In the genomic region with DNA sequence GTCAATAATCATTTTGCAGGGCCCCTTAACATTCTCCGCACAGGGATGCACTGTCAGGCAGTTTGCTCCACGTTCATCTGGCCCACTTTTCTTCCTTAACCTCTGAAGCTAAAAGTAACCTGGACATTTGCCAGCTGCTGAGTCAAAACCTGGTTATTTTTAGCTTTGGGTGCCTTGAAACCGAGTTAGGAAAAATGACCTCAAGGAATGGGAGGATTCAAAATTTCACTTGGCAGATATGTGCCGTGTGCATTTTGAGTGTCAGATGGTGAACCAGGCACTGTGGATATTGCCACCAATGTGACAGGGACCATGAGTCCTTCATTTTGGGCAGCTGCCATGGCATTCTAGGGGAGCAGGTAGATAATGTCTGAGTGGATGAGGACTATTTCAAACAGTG, we compare ENCODE assay signal across 10 mouse cellular contexts.
A peak's percentile ranks its signal among the peaks of the same experiment; 100 is the strongest.
DNase-seq lines count a peak whose midpoint lies in the region; ATAC-seq and TF ChIP-seq lines count a peak whose summit lies in the region.
"Had no signal": no experiment of that assay in that cellular context is flagged by ENCODE, and none has a peak within 500 bp of the region (broad histone marks: within the 10 kb centered on the region; RNA-seq: fewer than 3 reads in every experiment).

No protein-coding gene starts in this region.

- DNase-seq in cerebellum, adult 9-10 months = peak; percentile 4
- DNase-seq in cerebellum, adult 9-11 months = no peak
- DNase-seq in lung, postnatal 0 days (ENCODE audit: low spot score) = peak; percentile 56
- DNase-seq in lung, postnatal 14 days = no peak
- DNase-seq in fibroblast of lung, adult 2 months (ENCODE audit: low read depth) = peak; percentile 27
- DNase-seq in heart, postnatal 14 days = peak; percentile 21 to 65
- DNase-seq in thymus, postnatal 4 days = no peak

- intact Hi-C loops in heart, postnatal 14 days (cut with DNase I) = no loop called here

- no peak overlapping the region for H3K27ac ChIP-seq in lung, postnatal 0 days (ENCODE audit: low read length)
- H3K27ac ChIP-seq: forebrain, embryonic 12.5 days; hindbrain, embryonic 14.5 days had no signal

- no peak overlapping the region for H3K4me2 ChIP-seq in lung, postnatal 0 days (replicated peaks; ENCODE audit: low read depth, low read length)
- H3K4me2 ChIP-seq: forebrain, embryonic 12.5 days; hindbrain, embryonic 14.5 days had no signal

- TF ChIP-seq EP300 in lung, postnatal 0 days (IDR thresholded peaks at IDR 0.05) = no peak

- ATAC-seq in lung, postnatal 0 days = no peak
- no peak for ATAC-seq in inflammation-experienced regulatory T-cells, adult 6 months

- H3K9ac ChIP-seq in lung, postnatal 0 days (replicated peaks; ENCODE audit: low read depth) = no peak overlapping the region
- H3K9ac ChIP-seq: forebrain, embryonic 12.5 days; hindbrain, embryonic 14.5 days had no signal

- no peaks in the 10 kb centered on the region for H3K9me3 ChIP-seq in lung, postnatal 0 days (ENCODE audit: low read length)
- H3K9me3 ChIP-seq: forebrain, embryonic 12.5 days had no signal

- H3K4me1 ChIP-seq in lung, postnatal 0 days (ENCODE audit: insufficient read depth, low read depth, low read length) = no peaks in the 10 kb centered on the region

- no peak overlapping the region for H3K4me3 ChIP-seq in lung, postnatal 0 days (ENCODE audit: low read depth, low read length)
- H3K4me3 ChIP-seq: forebrain, embryonic 12.5 days had no signal

- TF ChIP-seq CTCF in lung, postnatal 0 days (IDR thresholded peaks at IDR 0.05) = no peak

- H3K36me3 ChIP-seq in lung, postnatal 0 days (ENCODE audit: insufficient read depth, low read length) = no peaks in the 10 kb centered on the region
- H3K36me3 ChIP-seq: forebrain, embryonic 12.5 days had no signal

- WGBS in lung, postnatal 0 days = 19% methylated on average over 4 of the region's 4 CpGs

- H3K27me3 ChIP-seq in lung, postnatal 0 days (replicated peaks; ENCODE audit: insufficient read depth, low read length) = no peaks in the 10 kb centered on the region

Comparison
In these comparisons a context has a peak if more than half of its experiments do, and no peak if none do; other contexts are left out.
1. DNase-seq: peak in cerebellum, adult 9-10 months (single experiment), lung, postnatal 0 days (single experiment), fibroblast of lung, adult 2 months (single experiment) and heart, postnatal 14 days (2 of 2); none in cerebellum, adult 9-11 months (single experiment), lung, postnatal 14 days (single experiment) and thymus, postnatal 4 days (single experiment).